Mouse (Mus musculus): ENCODE data around the gene Pkp1.
A peak's percentile ranks its signal among the peaks of the same experiment; 100 is the strongest.

Gene Pkp1

DNA sequence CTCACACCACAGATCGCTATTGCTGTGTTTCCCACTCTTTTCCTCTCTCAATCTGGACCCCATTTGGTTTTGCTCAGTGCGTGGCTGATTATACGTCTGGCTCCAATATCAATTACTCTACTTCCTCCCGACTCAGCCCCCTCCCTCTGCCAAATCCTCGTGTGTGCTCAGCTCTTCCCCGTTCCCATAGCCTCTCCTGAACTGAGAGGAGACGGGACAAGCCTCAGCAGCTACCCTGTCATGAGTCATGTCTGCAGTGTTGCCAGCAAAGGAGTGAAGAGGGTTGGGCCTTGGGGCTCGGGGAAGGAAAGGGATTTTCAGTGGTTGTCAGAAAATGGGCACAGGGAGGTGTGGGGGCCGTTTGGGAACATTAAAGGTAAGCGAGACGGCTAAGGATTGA, 12.3 kb downstream of the Pkp1 start:
- DNase-seq, result peak; percentile 30

DNA sequence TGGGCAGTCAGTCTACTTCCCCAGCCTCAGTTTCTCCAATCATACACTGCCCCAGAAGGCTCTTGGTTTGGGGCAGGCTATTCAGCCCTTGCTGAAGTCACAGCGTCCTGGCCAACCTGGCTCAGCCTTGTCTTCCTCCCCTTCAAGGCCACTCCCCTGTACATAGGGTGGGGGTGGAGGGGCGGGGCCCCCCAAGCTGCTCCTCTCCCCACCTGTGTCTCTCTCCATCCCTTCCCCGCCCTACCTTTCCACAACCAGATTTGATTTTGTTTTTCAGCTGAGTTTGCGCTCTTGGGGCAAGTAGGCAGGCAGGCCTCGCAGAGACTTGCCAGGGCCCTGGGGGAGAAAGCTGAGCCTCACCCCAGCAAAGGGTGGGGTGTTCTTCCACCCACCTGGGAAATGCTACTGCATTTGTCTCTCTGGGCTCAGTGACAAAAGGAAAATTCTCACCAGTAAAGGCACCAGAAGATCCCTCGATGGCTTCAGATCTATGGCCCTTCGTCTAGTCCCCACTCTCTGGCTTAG, 19.0 kb downstream of the Pkp1 start:
- DNase-seq, result no peak

DNA sequence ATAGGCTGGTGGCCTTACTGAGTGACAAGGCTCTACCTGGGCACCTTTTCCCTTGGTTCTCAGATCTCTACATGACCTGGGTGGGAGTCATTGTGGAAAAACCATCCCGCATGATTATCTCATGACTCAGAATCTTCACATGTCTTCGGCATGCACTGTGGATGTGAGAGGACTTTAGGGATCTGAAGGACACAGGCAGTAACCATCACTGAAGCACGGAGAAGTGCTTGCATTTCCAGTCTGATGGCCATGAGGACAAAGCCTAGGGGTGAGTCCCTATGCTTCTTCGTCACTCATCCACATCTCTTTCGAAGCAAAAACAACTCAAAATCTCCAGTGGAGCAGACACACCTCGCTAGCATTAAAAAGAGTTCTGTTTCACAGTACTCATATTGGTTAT, 19.7 kb downstream of the Pkp1 start:
- no peak for DNase-seq

- no peak for DNase-seq
Measured at GRCm38 (mm10) chr1:135895367-135895766, 23.6 kb downstream of the Pkp1 start.

GRCm38 (mm10) chr1:135893377-135893776, 25.6 kb downstream of the Pkp1 start:
- no peak for DNase-seq

DNA sequence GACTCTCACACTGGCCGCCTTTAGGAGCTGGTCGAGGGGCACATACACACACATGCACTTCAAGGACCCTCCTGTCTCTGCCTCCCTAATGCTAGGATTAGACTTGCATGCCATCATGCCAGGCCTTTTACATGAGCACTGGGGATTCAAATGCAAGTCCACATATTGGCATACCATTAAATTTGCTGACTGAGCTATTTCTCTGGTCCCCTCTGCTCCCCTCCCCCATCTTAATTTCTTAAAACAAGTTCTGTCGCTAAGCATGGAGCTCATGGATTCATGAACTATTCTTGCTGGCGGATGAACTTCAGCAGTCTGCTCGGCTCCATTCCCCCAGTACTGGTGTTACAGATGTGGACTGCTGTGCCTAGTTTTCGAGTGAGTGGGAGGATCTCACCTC, 26.2 kb downstream of the Pkp1 start:
- DNase-seq, result no peak

GRCm38 (mm10) chr1:135892233-135892632, 26.8 kb downstream of the Pkp1 start:
- peak; percentile 44 for DNase-seq

- peak; percentile 43 for DNase-seq
Measured at GRCm38 (mm10) chr1:135891424-135892216, 27.4 kb downstream of the Pkp1 start.

GRCm38 (mm10) chr1:135889461-135890185, 29.4 kb downstream of the Pkp1 start:
- no peak for DNase-seq

- peak; percentile 53 for DNase-seq
Measured at GRCm38 (mm10) chr1:135882385-135883109, 36.5 kb downstream of the Pkp1 start.

DNA sequence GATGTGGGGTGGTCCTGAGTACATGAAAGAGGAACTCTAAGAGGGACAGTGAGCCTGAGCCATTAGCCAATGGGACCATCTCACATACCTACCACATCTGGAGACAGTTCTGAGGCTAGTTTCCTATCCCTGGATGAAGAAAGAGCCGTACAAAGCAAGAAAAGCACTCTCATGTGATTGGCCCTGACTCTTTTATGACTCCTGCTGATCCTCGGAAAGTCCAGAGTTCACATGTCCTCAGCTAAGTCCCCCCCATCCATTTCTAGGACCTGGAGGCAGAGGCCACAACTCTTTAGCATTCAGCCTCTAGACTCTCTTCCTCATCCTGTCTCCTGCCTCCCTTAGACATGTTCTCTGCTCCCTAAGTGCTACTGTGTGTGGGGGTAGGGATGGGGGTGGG, 41.8 kb downstream of the Pkp1 start:
- DNase-seq, result no peak

DNA sequence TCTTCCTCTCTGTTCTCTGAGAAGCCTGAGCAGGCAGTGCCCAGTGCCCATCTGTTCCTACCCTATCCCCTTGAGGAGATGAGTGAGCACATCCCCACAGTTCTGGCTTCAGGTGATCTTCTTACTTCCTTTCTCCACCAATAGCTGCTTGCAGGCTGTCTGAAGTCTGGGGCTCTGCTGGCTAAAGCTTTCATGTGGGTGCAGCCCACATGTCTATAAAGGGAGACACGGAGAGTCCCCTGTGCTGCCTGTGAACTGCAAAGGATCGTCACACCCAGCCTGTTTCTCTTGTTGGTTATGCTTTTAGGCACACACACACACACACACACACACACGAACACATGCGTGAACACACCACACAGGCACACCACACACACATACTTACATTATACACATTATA, 46.0 kb downstream of the Pkp1 start:
- DNase-seq, result peak; percentile 48

- DNase-seq, result no peak
Measured at GRCm38 (mm10) chr1:135868570-135868969, 50.4 kb downstream of the Pkp1 start.

DNA sequence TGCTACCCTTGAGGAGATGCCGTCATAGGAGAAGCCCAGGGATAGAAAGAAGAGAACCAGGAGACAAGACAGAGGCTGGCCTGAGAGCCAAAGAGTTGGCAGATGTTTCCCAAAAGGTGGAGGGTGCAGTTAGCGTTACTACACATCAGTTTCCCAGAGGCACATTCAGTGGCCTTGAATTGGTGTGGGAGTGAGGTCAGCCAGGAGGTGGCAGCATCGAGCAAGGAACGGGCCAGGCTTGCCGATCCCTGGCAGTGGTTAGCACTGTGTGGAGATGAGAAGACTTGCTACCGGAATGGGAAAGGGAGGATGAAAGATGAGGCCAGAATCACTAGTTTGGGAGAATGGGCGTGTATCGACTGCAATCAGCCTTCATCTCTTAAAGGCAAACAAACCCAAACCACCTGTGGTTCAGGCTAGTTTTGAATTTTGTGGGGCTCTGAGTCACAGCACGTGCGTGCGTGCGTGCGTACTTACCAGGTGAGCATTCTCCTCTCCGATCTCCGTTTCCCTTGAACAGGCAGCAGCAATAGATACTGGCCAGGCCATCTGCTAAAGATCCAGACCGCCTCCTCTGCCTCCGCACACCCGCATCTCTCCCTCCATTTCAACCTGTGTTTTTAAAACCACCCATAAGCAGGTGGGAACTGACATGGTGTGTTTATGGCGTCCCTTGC, 53.4 kb downstream of the Pkp1 start:
- peak; percentile 84 for DNase-seq

DNA sequence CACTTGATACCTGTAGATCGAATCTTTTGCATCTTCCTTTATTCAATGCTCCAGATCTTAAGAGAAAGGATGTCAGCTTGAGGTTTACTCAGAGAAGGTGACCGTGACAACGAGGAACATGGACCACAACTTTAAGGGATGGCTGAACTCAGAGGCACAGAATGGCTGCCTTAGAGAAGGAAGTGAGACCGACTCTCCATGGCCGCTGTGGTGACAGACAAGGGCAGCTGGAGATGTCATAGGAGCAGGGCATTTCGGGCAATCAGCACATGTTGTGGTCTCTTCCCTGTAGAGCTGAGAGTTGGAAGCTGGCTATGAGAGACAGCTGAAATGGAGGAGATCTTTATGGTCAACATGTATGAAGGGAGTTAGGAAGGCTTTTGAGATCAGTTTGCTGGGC, 54.2 kb downstream of the Pkp1 start:
- no peak for DNase-seq

DNA sequence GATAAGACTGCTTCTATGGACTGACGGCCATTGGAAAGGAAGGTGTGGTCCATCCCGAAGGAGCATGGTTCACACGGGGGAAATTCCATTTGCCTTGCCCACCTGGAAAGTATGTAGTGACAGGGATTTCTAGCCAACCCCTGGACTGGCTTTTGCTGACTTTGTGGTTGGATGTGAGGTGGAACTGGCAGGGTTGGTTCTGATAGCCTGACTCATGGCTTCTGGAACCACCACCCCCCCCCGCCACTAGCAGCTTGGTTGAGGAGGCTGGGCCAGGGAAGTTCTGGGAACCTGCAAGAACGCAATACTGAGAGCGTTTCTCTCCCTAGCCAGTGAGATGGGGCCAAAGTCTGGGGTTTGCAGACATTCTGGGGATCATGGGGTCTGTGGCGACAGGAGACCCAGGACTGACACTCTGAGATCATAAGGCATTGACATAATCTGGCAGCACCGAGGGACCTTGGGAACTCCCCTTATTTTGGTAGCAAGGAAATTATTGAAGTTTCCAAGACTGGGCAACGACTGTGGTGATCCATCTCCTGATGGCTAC, 55.1 kb downstream of the Pkp1 start:
- no peak for DNase-seq

DNA sequence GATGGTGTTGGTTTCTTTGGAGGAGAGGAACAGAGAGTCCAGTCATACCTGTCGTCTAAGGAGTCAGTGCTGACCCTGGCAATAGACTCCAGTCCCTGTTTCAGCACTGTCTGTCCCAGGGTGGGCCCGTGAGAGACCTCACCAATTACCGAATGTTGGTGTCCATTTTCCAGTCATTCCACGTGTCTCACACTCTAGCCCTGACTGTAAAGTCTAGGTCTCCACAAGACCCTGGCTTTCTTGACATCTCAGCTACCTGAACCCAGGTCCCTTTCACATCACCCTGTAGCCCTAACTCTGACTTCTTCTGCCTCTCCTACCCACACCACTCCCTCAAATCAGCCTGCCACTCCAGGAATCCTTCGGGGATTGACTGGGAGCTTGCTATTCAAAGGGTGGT, 56.4 kb downstream of the Pkp1 start:
- no peak for DNase-seq

GRCm38 (mm10) chr1:135861980-135862552, 56.9 kb downstream of the Pkp1 start:
- no peak for DNase-seq

- no peak for DNase-seq
Measured at GRCm38 (mm10) chr1:135861091-135861490, 57.9 kb downstream of the Pkp1 start.

DNA sequence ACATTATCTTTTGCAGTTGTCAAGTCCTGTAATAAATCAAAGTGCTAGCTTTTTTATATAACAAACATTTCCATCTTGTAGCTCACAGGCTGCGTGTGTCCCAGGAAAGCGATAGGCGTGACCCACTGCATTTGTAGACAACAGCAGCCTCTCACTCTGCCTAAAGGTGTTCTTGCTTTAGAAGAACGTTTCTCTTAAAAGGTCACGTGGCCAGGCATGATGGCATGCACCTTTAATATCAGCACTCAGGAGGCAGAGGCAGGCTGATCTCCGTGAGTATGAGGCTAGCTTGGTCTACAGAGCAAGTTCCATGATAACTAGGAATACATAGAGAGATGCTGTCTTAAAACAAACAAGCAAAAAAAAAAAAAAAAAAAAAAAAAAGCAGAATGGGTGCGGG, 60.5 kb downstream of the Pkp1 start:
- no peak for DNase-seq

DNA sequence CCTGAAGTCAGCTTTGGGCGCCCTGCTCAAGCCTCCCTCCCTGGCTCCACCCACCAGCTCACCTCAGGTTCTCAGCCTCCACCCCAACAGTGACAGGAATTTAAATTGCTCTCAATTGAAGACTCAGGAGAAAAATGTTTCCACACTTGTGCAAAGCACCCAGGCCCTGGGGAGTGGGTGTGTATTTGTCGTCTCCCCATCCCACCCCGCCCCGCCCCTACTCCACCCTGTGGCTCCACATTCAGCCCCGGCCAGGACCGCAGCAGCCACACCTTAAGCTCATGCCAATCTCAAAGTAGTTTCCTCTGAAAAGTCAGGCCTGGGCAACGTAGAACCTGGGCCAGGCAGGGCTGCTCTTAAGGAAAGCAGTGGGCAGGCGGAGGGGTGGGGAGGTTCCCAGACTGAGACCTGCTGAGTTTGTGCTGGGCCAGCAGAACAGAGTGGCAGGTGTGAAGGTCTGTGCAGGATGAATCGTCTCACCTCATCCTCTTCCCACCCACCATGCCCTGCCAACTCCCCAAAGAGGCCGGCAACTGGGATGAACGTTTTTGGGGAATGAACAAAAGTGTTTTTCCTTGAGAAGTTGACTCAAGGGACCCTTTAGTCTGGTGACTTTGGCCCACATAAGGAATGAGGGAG, 61.8 kb downstream of the Pkp1 start:
- DNase-seq, result no peak

DNA sequence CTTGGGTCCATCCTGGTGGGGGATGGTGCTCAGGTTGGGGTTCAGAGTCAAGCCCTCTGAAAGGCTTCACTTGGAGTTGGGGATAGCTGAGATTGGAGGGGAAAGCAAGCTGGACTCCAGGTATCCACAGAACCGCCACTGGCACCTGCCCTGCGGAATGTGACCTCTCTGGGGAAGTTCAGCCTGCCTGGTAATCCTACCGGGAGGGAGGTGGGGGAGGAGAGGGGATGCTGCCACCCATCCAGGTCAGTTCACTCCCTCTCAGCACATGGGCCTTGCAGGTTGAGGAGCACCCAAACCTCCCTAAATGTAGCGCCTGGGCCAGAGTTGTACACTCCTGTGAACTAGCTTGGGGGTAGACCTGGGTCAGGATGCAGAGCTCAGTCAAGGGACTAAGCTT, 62.9 kb downstream of the Pkp1 start:
- DNase-seq, result no peak
